Mouse (Mus musculus) CD8-positive naive resting alpha-beta T cell, adult 57 days (primary cell): ENCODE results near the gene Dagla. TPM values are rescaled to one million over a fixed set of nuclear protein-coding genes. Genes with fewer than 3 reads are reported as not detected.

Experiments used
- total RNA-seq: library from RNA; stranded (reverse); gene quantifications from one replicate; pipeline ENCODE4 v1.2.4, GENCODE M21; 2023

Gene Dagla
- total RNA-seq: not detected

GRCm38 (mm10) chr19:10304810-10305544, at the start of gene Dagla:
Gene Dagla (minus strand): TSS chr19:10304877.

GRCm38 (mm10) chr19:10240654-10241305, 63.9 kb downstream of the Dagla start, which contains the start of gene Myrf:
Gene Myrf (minus strand): TSS chr19:10240748.

GRCm38 (mm10) chr19:10203848-10204615, 100.6 kb downstream of the Dagla start, which contains the start of the genes Tmem258 and Fen1:
Gene Tmem258 (plus strand): TSS chr19:10204014.
Gene Fen1 (minus strand): TSS chr19:10204169.

Other genes with a start within 250 kb of the Dagla start
- 0.37 TPM for gene Fads2, start 203.1 kb downstream of the Dagla start, total RNA-seq
- gene Fads1, start 122.0 kb downstream of the Dagla start, total RNA-seq: 13.4 TPM
- gene Tmem258, start 100.9 kb downstream of the Dagla start, total RNA-seq: 95.8 TPM
- gene Fen1, start 100.7 kb downstream of the Dagla start, total RNA-seq: 16.7 TPM
- gene Myrf, start 64.1 kb downstream of the Dagla start, total RNA-seq: not detected
- not detected for gene Syt7, start 84.2 kb upstream of the Dagla start, total RNA-seq
- not detected for gene Lrrc10b, start 152.6 kb upstream of the Dagla start, total RNA-seq
- gene Ppp1r32, start 178.1 kb upstream of the Dagla start, total RNA-seq: 10.7 TPM
- gene Cpsf7, start 220.4 kb upstream of the Dagla start, total RNA-seq: 131 TPM
- 51.1 TPM for gene Sdhaf2, start 221.3 kb upstream of the Dagla start, total RNA-seq